Mouse (Mus musculus): ENCODE measurements at regions not wholly inside any gene's neighbourhood (a gene's known extent, or its start where the extent isn't known, plus 50 kb on each side); places are given as distances from the start of the nearest gene placed in this dataset.
A peak's percentile ranks its signal among the peaks of the same experiment; 100 is the strongest.

GRCm38 (mm10) chr4:33737337-33737736 is 187.1 kb upstream of the Cnr1 start:
- WGBS (ENCODE audit: insufficient replicate concordance): 23% methylated on average over 1 of the region's 1 CpGs
- no peak for DNase-seq (ENCODE audit: low read depth in 3 of 3, low spot score in 3 of 3)
- H3K9me3 ChIP-seq (ENCODE audit: control insufficient read depth, low read length): no peaks in the 10 kb centered on the region
- H3K27me3 ChIP-seq (ENCODE audit: control insufficient read depth, insufficient read depth, low read length): no peaks in the 10 kb centered on the region
- H3K4me1 ChIP-seq (replicated peaks; ENCODE audit: control insufficient read depth in 2 of 2, insufficient read depth in 2 of 2, low read length in 1 of 2): peaks cover 0 to 9% of the 10 kb centered on the region in 2 experiments; a peak in 2 of 4 replicates
- H3K27ac ChIP-seq: no peak overlapping the region
- H3K4me2 ChIP-seq (ENCODE audit: low read depth): no peak overlapping the region
- H3K4me3 ChIP-seq (ENCODE audit: insufficient read depth in 1 of 2, low read depth in 2 of 2, low read length in 2 of 2): no peak overlapping the region
- no peak overlapping the region for H3K9ac ChIP-seq (replicated peaks)
- no peak for ATAC-seq (ENCODE audit: insufficient read depth)
- H3K36me3 ChIP-seq (replicated peaks; ENCODE audit: control insufficient read depth, insufficient read depth, low read depth): no peaks in the 10 kb centered on the region
- no peak for TF ChIP-seq EP300 (IDR thresholded peaks at IDR 0.05; ENCODE audit: low read depth)
- no peak for TF ChIP-seq CTCF (IDR thresholded peaks at IDR 0.05; ENCODE audit: low read depth)

GRCm38 (mm10) chr4:33737859-33738417 is 186.5 kb upstream of the Cnr1 start:
- Histone ChIP-seq H3K36me3 (replicated peaks; ENCODE audit: control insufficient read depth, insufficient read depth, low read depth) (no peaks in the 10 kb centered on the region), H3K9ac (replicated peaks) (no peak overlapping the region), H3K9me3 (ENCODE audit: control insufficient read depth, low read length) (no peaks in the 10 kb centered on the region), H3K4me2 (ENCODE audit: low read depth) (no peak overlapping the region), H3K27me3 (ENCODE audit: control insufficient read depth, insufficient read depth, low read length) (no peaks in the 10 kb centered on the region), H3K4me1 (replicated peaks; ENCODE audit: control insufficient read depth in 2 of 2, insufficient read depth in 2 of 2, low read length in 1 of 2) (peaks cover 0 to 9% of the 10 kb centered on the region in 2 experiments; a peak in 2 of 4 replicates), H3K4me3 (ENCODE audit: insufficient read depth in 1 of 2, low read depth in 2 of 2, low read length in 2 of 2) (no peak overlapping the region), H3K27ac (no peak overlapping the region)
- 14% methylated on average over 8 of the region's 8 CpGs for WGBS (ENCODE audit: insufficient replicate concordance)
- ATAC-seq (ENCODE audit: insufficient read depth) (peak; percentile 84), DNase-seq (ENCODE audit: low read depth in 3 of 3, low spot score in 3 of 3) (peak; percentile 26)
- no peak for TF ChIP-seq CTCF (IDR thresholded peaks at IDR 0.05; ENCODE audit: low read depth)
- TF ChIP-seq EP300 (IDR thresholded peaks at IDR 0.05; ENCODE audit: low read depth): peak; percentile 64

- H3K27ac ChIP-seq: no peak overlapping the region
- H3K27me3 ChIP-seq (ENCODE audit: control insufficient read depth, insufficient read depth, low read length): no peaks in the 10 kb centered on the region
- no peak overlapping the region for H3K9ac ChIP-seq (replicated peaks)
- H3K4me3 ChIP-seq (ENCODE audit: insufficient read depth in 1 of 2, low read depth in 2 of 2, low read length in 2 of 2): no peak overlapping the region
- no peaks in the 10 kb centered on the region for H3K36me3 ChIP-seq (replicated peaks; ENCODE audit: control insufficient read depth, insufficient read depth, low read depth)
- TF ChIP-seq CTCF (IDR thresholded peaks at IDR 0.05; ENCODE audit: low read depth) (no peak), EP300 (IDR thresholded peaks at IDR 0.05; ENCODE audit: low read depth) (no peak)
- no peak for DNase-seq (ENCODE audit: low read depth in 3 of 3, low spot score in 3 of 3)
- no peak for ATAC-seq (ENCODE audit: insufficient read depth)
- H3K4me1 ChIP-seq (replicated peaks; ENCODE audit: control insufficient read depth in 2 of 2, insufficient read depth in 2 of 2, low read length in 1 of 2): peaks cover 0 to 9% of the 10 kb centered on the region in 2 experiments; a peak in 2 of 4 replicates
- WGBS (ENCODE audit: insufficient replicate concordance): 72% methylated on average over 8 of the region's 8 CpGs
- H3K9me3 ChIP-seq (ENCODE audit: control insufficient read depth, low read length): no peaks in the 10 kb centered on the region
- no peak overlapping the region for H3K4me2 ChIP-seq (ENCODE audit: low read depth)
Measured at GRCm38 (mm10) chr4:33739211-33739904, 185.0 kb upstream of the Cnr1 start.

GRCm38 (mm10) chr4:33740982-33741381 is 183.4 kb upstream of the Cnr1 start:
- DNase-seq (ENCODE audit: low read depth in 3 of 3, low spot score in 3 of 3): no peak
- peaks cover 0 to 6% of the 10 kb centered on the region in 2 experiments; a peak in 2 of 4 replicates for H3K4me1 ChIP-seq (replicated peaks; ENCODE audit: control insufficient read depth in 2 of 2, insufficient read depth in 2 of 2, low read length in 1 of 2)
- no peaks in the 10 kb centered on the region for H3K27me3 ChIP-seq (ENCODE audit: control insufficient read depth, insufficient read depth, low read length)
- H3K27ac ChIP-seq: no peak overlapping the region
- H3K4me2 ChIP-seq (ENCODE audit: low read depth): no peak overlapping the region
- no peaks in the 10 kb centered on the region for H3K36me3 ChIP-seq (replicated peaks; ENCODE audit: control insufficient read depth, insufficient read depth, low read depth)
- no peak for TF ChIP-seq CTCF (IDR thresholded peaks at IDR 0.05; ENCODE audit: low read depth)
- no peak for TF ChIP-seq EP300 (IDR thresholded peaks at IDR 0.05; ENCODE audit: low read depth)
- ATAC-seq (ENCODE audit: insufficient read depth): no peak
- H3K9me3 ChIP-seq (ENCODE audit: control insufficient read depth, low read length): no peaks in the 10 kb centered on the region
- WGBS (ENCODE audit: insufficient replicate concordance): 69% methylated on average over 12 of the region's 12 CpGs
- no peak overlapping the region for H3K9ac ChIP-seq (replicated peaks)
- no peak overlapping the region for H3K4me3 ChIP-seq (ENCODE audit: insufficient read depth in 1 of 2, low read depth in 2 of 2, low read length in 2 of 2)

GRCm38 (mm10) chr4:33745180-33745579 is 179.2 kb upstream of the Cnr1 start:
- no peaks in the 10 kb centered on the region for H3K4me1 ChIP-seq (replicated peaks; ENCODE audit: control insufficient read depth in 2 of 2, insufficient read depth in 2 of 2, low read length in 1 of 2)
- H3K4me3 ChIP-seq (ENCODE audit: insufficient read depth in 1 of 2, low read depth in 2 of 2, low read length in 2 of 2): no peak overlapping the region
- no peak overlapping the region for H3K4me2 ChIP-seq (ENCODE audit: low read depth)
- no peak overlapping the region for H3K9ac ChIP-seq (replicated peaks)
- ATAC-seq (ENCODE audit: insufficient read depth) (no peak), DNase-seq (ENCODE audit: low read depth in 3 of 3, low spot score in 3 of 3) (no peak)
- no peaks in the 10 kb centered on the region for H3K27me3 ChIP-seq (ENCODE audit: control insufficient read depth, insufficient read depth, low read length)
- no peak for TF ChIP-seq EP300 (IDR thresholded peaks at IDR 0.05; ENCODE audit: low read depth)
- no peak for TF ChIP-seq CTCF (IDR thresholded peaks at IDR 0.05; ENCODE audit: low read depth)
- 38% methylated on average over 3 of the region's 3 CpGs for WGBS (ENCODE audit: insufficient replicate concordance)
- no peak overlapping the region for H3K27ac ChIP-seq
- no peaks in the 10 kb centered on the region for H3K9me3 ChIP-seq (ENCODE audit: control insufficient read depth, low read length)
- H3K36me3 ChIP-seq (replicated peaks; ENCODE audit: control insufficient read depth, insufficient read depth, low read depth): no peaks in the 10 kb centered on the region
